Mouse (Mus musculus): ENCODE results near the gene Gmeb2. TPM values are rescaled to one million over a fixed set of nuclear protein-coding genes. Genes with fewer than 3 reads are reported as not detected.

The Gmeb2 gene
- polyA plus RNA-seq, 3 experiments from 2014 or later, result 9.1 to 12.8 (median 11.0) TPM

DNA sequence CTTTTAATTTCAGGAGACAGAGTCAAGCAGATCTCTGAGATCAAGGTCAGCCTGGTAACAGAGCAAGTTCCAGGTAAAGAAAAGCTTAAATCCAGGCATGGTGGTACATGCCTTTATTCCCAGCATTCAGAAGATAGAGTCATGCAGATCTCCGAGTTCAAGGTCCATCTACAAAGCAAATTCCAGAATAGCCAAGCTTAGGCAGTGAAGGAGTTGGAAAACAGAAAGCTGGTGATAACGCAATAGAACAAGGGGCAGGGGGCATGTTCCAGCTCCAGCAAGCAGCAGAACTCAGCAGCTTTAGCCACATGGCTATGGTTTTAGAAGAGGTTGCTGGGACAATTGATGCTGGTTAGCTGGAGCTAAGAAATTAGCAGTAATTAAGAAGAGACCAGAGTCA is 62.8 kb downstream of the Gmeb2 start:
- ATAC-seq, result no peak

DNA sequence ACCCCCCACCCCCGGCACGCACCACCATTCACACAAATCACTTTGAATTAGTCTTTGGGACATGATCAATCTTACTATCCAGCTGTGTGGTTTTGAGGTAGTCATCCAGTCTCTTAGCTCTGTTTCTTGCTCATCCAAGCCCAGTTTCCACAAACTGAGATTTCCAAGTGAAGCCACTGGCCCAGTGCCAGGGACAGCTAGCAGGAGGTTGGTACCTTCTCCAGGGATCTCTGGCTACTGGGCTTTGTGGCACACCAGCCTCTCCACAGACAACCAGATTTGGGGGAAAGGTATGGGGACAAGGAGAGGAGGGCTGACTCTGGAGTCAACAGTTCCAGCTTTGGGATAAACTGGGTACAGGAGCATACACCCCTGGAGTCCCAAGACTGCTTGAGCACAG is 67.5 kb downstream of the Gmeb2 start:
- no peak for ATAC-seq

- peak; percentile 99 for ATAC-seq
Observed at GRCm38 (mm10) chr2:181219538-181220216, 68.2 kb downstream of the Gmeb2 start, which contains the start of gene Fndc11. Gene Fndc11 (plus strand): TSS chr2:181220013.

DNA sequence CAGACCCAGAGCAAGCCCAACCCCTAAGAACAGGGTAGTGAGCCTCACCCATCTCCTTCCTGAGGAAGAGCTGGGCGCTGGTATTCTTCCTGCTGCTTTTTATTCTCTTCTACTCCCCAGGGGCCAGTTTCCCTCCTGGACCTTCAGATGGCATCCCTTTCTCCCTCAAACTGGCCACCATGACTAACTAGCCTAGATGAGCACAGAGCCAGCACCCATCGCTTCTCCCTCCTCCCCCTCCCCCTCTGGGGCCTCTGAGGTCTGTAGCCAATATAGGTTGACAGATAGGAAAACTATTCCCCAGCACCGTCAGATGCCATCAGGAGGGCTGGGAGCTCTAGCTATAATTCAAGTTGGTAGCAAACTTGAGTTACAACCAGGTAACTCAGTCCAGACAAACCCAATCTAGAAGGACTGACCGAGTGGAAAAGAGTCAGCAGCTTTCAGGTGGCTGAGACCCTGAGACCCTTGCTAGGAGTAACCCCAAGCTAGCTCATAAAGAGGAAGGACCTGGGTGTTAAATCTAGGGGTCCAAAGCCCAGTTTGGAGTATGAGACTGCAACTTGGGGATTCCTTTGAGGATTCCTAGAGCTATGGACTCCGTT is 68.9 kb downstream of the Gmeb2 start:
- no peak for ATAC-seq

DNA sequence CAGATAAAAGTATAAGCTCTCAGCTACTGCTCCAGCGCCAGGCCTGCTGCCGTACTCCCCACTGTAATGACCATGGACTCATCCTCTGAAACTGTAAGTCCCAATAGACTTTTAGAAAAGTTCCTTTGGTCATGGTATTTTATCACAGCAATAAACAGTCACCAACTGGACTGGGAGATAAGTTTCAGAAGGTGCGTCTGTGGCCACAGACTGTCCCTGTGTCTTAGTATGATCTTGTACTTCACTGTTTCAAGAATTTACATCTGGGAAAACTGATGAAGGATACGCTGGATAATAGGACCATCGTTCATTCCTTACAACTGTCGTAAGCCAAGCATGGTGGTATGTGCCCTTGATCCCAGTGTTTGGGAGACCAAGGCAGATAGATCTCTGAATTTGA is 71.8 kb downstream of the Gmeb2 start:
- no peak for ATAC-seq

- ATAC-seq, result peak; percentile 68
Observed at GRCm38 (mm10) chr2:181213021-181213445, 74.8 kb downstream of the Gmeb2 start, which contains the start of gene Srms. Gene Srms (minus strand): TSS chr2:181213185.

GRCm38 (mm10) chr2:181212389-181213020 is 75.3 kb downstream of the Gmeb2 start:
- ATAC-seq, result peak; percentile 58

DNA sequence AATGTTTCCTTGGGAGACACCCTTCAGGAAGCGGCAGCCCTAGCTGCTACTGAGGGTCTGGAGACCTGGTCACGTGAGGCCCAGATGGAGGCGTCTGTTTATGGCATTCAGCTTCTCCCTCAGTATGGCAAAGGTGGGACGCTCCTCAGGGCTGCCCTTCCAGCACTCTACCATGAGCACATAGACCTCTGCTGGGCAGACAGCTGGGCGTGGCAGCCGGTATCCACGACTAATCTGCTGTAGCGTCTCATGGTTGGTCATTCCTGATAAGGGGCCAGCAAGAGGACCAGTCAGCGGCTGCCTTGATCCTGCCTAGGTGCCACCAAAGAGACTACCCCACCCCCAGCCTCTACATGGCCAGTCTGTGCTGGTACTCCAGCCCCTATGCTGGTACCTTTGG is 81.7 kb downstream of the Gmeb2 start:
- ATAC-seq, result no peak

DNA sequence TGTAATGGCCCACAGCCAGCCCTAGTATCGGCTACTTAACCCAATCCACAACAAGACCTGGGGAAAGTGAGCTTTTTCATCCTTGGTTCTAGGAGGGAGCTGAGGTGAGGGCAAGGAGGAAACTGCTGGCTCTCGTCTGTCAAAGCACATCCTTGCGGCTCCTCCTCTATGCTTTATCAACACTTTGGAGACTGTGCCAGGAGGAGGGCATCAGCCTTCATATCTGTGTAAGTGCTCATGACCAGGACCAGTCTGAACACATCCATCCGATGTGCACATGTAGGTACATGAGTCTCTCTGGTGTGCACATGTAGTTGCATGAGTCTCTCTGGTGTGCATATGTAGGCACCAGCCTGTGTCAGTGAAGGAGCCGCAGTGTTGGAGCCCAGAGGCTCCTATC is 82.2 kb downstream of the Gmeb2 start:
- no peak for ATAC-seq

- no peak for ATAC-seq
Observed at GRCm38 (mm10) chr2:181202886-181203285, 84.9 kb downstream of the Gmeb2 start.

GRCm38 (mm10) chr2:181202422-181202821 is 85.4 kb downstream of the Gmeb2 start, which contains the start of gene Ptk6:
Gene Ptk6 (minus strand): TSS chr2:181202789.
- no peak for ATAC-seq

GRCm38 (mm10) chr2:181201606-181202005 is 86.2 kb downstream of the Gmeb2 start:
- no peak for ATAC-seq

Other genes starting within 250 kb of the Gmeb2 start
- gene Chrna4, start 244.5 kb downstream of the Gmeb2 start, polyA plus RNA-seq (2017; shearing (Covaris generic)), result not detected
- under 1 TPM in 1 of 3 experiments, not detected in 2; 0.19 TPM for gene Kcnq2, start 152.7 kb downstream of the Gmeb2 start, polyA plus RNA-seq (2017; shearing (Covaris generic))
- not detected for gene Eef1a2, start 131.0 kb downstream of the Gmeb2 start, polyA plus RNA-seq (2017; shearing (Covaris generic))
- 100 to 1,000 TPM; 128 to 152 (median 146) TPM for gene Ppdpf, start 100.8 kb downstream of the Gmeb2 start, polyA plus RNA-seq (2017; shearing (Covaris generic))
- gene Ptk6, start 85.2 kb downstream of the Gmeb2 start, polyA plus RNA-seq (2017; shearing (Covaris generic)), result under 1 TPM in 1 of 3 experiments, not detected in 2; 0.09 TPM
- gene Srms, start 74.8 kb downstream of the Gmeb2 start, polyA plus RNA-seq (2017; shearing (Covaris generic)), result under 1 TPM in 2 of 3 experiments, not detected in 1; 0.19 to 0.35 TPM
- gene Fndc11, start 68.0 kb downstream of the Gmeb2 start, polyA plus RNA-seq (2017; shearing (Covaris generic)), result 1 to 10 TPM in 1 of 3 experiments, under 1 TPM in 2; 0.34 to 1.6 (median 0.53) TPM
- gene Helz2, start 46.0 kb downstream of the Gmeb2 start, polyA plus RNA-seq (2017; shearing (Covaris generic)), result 10 to 100 TPM; 15.5 to 19.9 (median 17.9) TPM
- not detected for gene Stmn3, start 26.5 kb upstream of the Gmeb2 start, polyA plus RNA-seq (2017; shearing (Covaris generic))
- 10 to 100 TPM; 31.4 to 34.5 (median 32.2) TPM for gene Rtel1, start 31.7 kb upstream of the Gmeb2 start, polyA plus RNA-seq (2017; shearing (Covaris generic))
- 10 to 100 TPM; 18.5 to 21.8 (median 20.9) TPM for gene Zgpat, start 76.9 kb upstream of the Gmeb2 start, polyA plus RNA-seq (2017; shearing (Covaris generic))
- gene Arfrp1, start 77.4 kb upstream of the Gmeb2 start, polyA plus RNA-seq (2017; shearing (Covaris generic)), result 10 to 100 TPM; 60.4 to 69.3 (median 60.4) TPM
- gene Lime1, start 92.0 kb upstream of the Gmeb2 start, polyA plus RNA-seq (2017; shearing (Covaris generic)), result 100 to 1,000 TPM; 340 to 573 (median 348) TPM
- gene Zbtb46, start 171.4 kb upstream of the Gmeb2 start, polyA plus RNA-seq (2017; shearing (Covaris generic)), result 1 to 10 TPM; 3.6 to 4.3 (median 3.7) TPM
- gene Abhd16b, start 205.2 kb upstream of the Gmeb2 start, polyA plus RNA-seq (2017; shearing (Covaris generic)), result not detected
- gene Tpd52l2, start 209.1 kb upstream of the Gmeb2 start, polyA plus RNA-seq (2017; shearing (Covaris generic)), result 100 to 1,000 TPM in 2 of 3 experiments, 10 to 100 TPM in 1; 89.9 to 113 (median 102) TPM
- gene Dnajc5, start 232.4 kb upstream of the Gmeb2 start, polyA plus RNA-seq (2017; shearing (Covaris generic)), result 10 to 100 TPM; 37.5 to 41.7 (median 39.3) TPM